Mouse (Mus musculus): ENCODE results near the gene Paics.

Paics gene

GRCm38 (mm10) chr5:77011082-77011481, 60.0 kb downstream of the Paics start:
- CTCF ChIA-PET, result no interaction called here

- CTCF ChIA-PET, result interaction anchor here (0.6 kb wide), 1 partner anchor 27 kb away, joined by 10 read pairs; no protein-coding TSS in a partner anchor
Measured at GRCm38 (mm10) chr5:77013171-77013570, 62.1 kb downstream of the Paics start.

GRCm38 (mm10) chr5:77015544-77016482, 64.7 kb downstream of the Paics start, which contains the start of gene Thegl:
TSS of gene Thegl (plus strand) at chr5:77016023.
- CTCF ChIA-PET, result no interaction called here

Measured in spleen, embryonic (tissue).